Mouse (Mus musculus): ENCODE measurements around the gene Fam110a. TPM values are rescaled to one million over a fixed set of nuclear protein-coding genes. Genes with fewer than 3 reads are reported as not detected.
A peak's percentile ranks its signal among the peaks of the same experiment; 100 is the strongest.
"Not testable (repeated sequence)": the region's sequence is repeated elsewhere in the genome, so short reads cannot be mapped to it uniquely, and the experiment has no call there.

Fam110a gene
- polyA plus RNA-seq, 2 experiments, result 5.1 to 6.8 TPM

GRCm38 (mm10) chr2:151998505-151998899 lies 18.5 kb upstream of the Fam110a start:
- peak; percentile 4; the same call in 1 of the 2 replicates for ATAC-seq (ENCODE audit: insufficient read depth)
- H3K9me3 ChIP-seq (ENCODE audit: control insufficient read depth, low read length), result no peaks in the 10 kb centered on the region
- no peak overlapping the region for H3K4me3 ChIP-seq (ENCODE audit: insufficient read depth in 1 of 2, low read depth in 2 of 2, low read length in 2 of 2)
- H3K9ac ChIP-seq (replicated peaks), result no peak overlapping the region
- WGBS (ENCODE audit: insufficient replicate concordance), result 44% methylated on average over 9 of the region's 9 CpGs
- no peak overlapping the region for H3K27ac ChIP-seq
- no peaks in the 10 kb centered on the region for H3K36me3 ChIP-seq (replicated peaks; ENCODE audit: control insufficient read depth, insufficient read depth, low read depth)
- no peak for DNase-seq (ENCODE audit: low read depth in 3 of 3, low spot score in 3 of 3)
- no peak for TF ChIP-seq EP300 (IDR thresholded peaks at IDR 0.05; ENCODE audit: low read depth)
- no peak for TF ChIP-seq CTCF (IDR thresholded peaks at IDR 0.05; ENCODE audit: low read depth)
- peaks cover 15 to 26% of the 10 kb centered on the region in 2 experiments for H3K4me1 ChIP-seq (replicated peaks; ENCODE audit: control insufficient read depth in 2 of 2, insufficient read depth in 2 of 2, low read length in 1 of 2)
- H3K4me2 ChIP-seq (ENCODE audit: low read depth), result no peak overlapping the region
- peaks cover 7% of the 10 kb centered on the region; the same call in 1 of the 2 replicates for H3K27me3 ChIP-seq (ENCODE audit: control insufficient read depth, insufficient read depth, low read length)

DNA sequence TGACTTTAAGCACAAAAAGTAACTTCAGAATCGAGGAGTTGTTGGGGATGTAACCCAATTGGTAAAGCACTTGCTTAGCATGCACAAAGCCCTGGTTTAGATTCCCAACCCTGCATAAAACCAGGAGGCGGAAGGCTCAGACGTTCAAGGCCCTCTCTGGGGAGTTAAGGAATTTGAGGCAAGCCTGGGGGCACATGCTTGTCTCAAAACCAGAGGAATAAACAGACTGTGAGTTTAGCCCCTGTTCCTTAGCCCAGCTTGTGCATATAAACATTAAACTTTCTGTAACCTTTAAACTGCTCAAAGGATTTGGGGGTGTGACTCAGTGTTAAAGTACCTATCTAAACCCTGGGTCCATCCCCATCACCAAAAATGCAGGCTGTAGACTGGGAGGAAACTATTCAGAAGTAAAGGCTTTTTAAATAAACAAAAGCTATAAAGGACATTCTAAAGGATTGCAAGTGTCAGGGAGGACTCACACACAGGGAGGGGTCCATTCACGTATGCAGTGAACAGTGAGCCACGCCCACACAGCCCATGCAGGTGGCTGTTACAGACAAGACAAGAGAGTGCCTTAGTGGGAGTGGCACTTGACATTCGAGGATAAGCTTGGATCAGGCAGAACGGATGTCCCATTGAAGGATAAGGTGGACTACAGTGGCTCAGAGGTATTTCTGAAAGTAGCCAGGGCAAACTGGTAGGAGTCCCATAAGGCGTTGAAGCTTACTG lies 17.9 kb upstream of the Fam110a start:
- TF ChIP-seq EP300 (IDR thresholded peaks at IDR 0.05; ENCODE audit: low read depth) (no peak), CTCF (IDR thresholded peaks at IDR 0.05; ENCODE audit: low read depth) (no peak)
- Histone ChIP-seq H3K27me3 (ENCODE audit: control insufficient read depth, insufficient read depth, low read length) (peaks cover 7% of the 10 kb centered on the region; the same call in 1 of the 2 replicates), H3K27ac (no peak overlapping the region), H3K9me3 (ENCODE audit: control insufficient read depth, low read length) (no peaks in the 10 kb centered on the region), H3K4me3 (ENCODE audit: insufficient read depth in 1 of 2, low read depth in 2 of 2, low read length in 2 of 2) (no peak overlapping the region), H3K9ac (replicated peaks) (no peak overlapping the region), H3K4me2 (ENCODE audit: low read depth) (no peak overlapping the region), H3K4me1 (replicated peaks; ENCODE audit: control insufficient read depth in 2 of 2, insufficient read depth in 2 of 2, low read length in 1 of 2) (peaks cover 15 to 26% of the 10 kb centered on the region in 2 experiments), H3K36me3 (replicated peaks; ENCODE audit: control insufficient read depth, insufficient read depth, low read depth) (no peaks in the 10 kb centered on the region)
- DNase-seq (ENCODE audit: low read depth in 3 of 3, low spot score in 3 of 3) (peak in 2 of 3 experiments; percentile 38 to 61), ATAC-seq (ENCODE audit: insufficient read depth) (peak; percentile 65; the same call in 1 of the 2 replicates)
- 32% methylated on average over 8 of the region's 8 CpGs for WGBS (ENCODE audit: insufficient replicate concordance)

- WGBS (ENCODE audit: insufficient replicate concordance), result 44% methylated on average over 2 of the region's 2 CpGs
- DNase-seq (ENCODE audit: low read depth in 3 of 3, low spot score in 3 of 3); H3K9ac ChIP-seq (replicated peaks); H3K27ac ChIP-seq; H3K27me3 ChIP-seq (ENCODE audit: control insufficient read depth, insufficient read depth, low read length); H3K36me3 ChIP-seq (replicated peaks; ENCODE audit: control insufficient read depth, insufficient read depth, low read depth); ATAC-seq (ENCODE audit: insufficient read depth); H3K4me3 ChIP-seq (ENCODE audit: insufficient read depth in 1 of 2, low read depth in 2 of 2, low read length in 2 of 2); H3K9me3 ChIP-seq (ENCODE audit: control insufficient read depth, low read length): not testable (repeated sequence)
- peak overlapping the region; percentile 61 for H3K4me2 ChIP-seq (ENCODE audit: low read depth)
- H3K4me1 ChIP-seq (replicated peaks; ENCODE audit: control insufficient read depth in 2 of 2, insufficient read depth in 2 of 2, low read length in 1 of 2), result peaks cover 15 to 26% of the 10 kb centered on the region in 2 experiments
These were observed 17.2 kb upstream of the Fam110a start for GRCm38 (mm10) chr2:151997190-151997575.

GRCm38 (mm10) chr2:151996229-151997189 lies 16.5 kb upstream of the Fam110a start, which contains the start of gene Slc52a3:
Gene Slc52a3 (plus strand): TSS chr2:151996511.
- Histone ChIP-seq H3K4me2 (ENCODE audit: low read depth) (peak within 1 kb of the TSS; percentile 61), H3K27ac (no peak within 1 kb of the TSS), H3K36me3 (replicated peaks; ENCODE audit: control insufficient read depth, insufficient read depth, low read depth) (no peaks in the 10 kb centered on the region), H3K9ac (replicated peaks) (peak within 1 kb of the TSS; percentile 7; the same call in 1 of the 2 replicates), H3K4me3 (ENCODE audit: insufficient read depth in 1 of 2, low read depth in 2 of 2, low read length in 2 of 2) (peak within 1 kb of the TSS; percentile 29 to 42), H3K4me1 (replicated peaks; ENCODE audit: control insufficient read depth in 2 of 2, insufficient read depth in 2 of 2, low read length in 1 of 2) (peaks cover 15 to 26% of the 10 kb centered on the region in 2 experiments), H3K27me3 (ENCODE audit: control insufficient read depth, insufficient read depth, low read length) (peaks cover 7% of the 10 kb centered on the region; the same call in 1 of the 2 replicates), H3K9me3 (ENCODE audit: control insufficient read depth, low read length) (no peaks in the 10 kb centered on the region)
- ATAC-seq (ENCODE audit: insufficient read depth), result peak; percentile 66
- TF ChIP-seq EP300 (IDR thresholded peaks at IDR 0.05; ENCODE audit: low read depth), result no peak
- TF ChIP-seq CTCF (IDR thresholded peaks at IDR 0.05; ENCODE audit: low read depth), result peak; percentile 98
- 6% methylated on average over 35 of the region's 35 CpGs for WGBS (ENCODE audit: insufficient replicate concordance)
- peak; percentile 47 to 68 (median 54) for DNase-seq (ENCODE audit: low read depth in 3 of 3, low spot score in 3 of 3)

Data from liver, embryonic 14.5 days (tissue).